Mouse (Mus musculus) bone marrow macrophage, adult 2 months (primary cell): ENCODE data around the gene Acsl5.

Experiments
- CTCF ChIP-seq: IDR thresholded peaks from 2 replicates; pipeline ENCODE4 v1.5.1; 2012; ENCODE audit warnings: low read depth, mild to moderate bottlenecking, low read length, moderate library complexity
- POLR2A ChIP-seq: IDR thresholded peaks from 2 replicates; pipeline ENCODE4 v1.6.1; 2012; ENCODE audit warnings: mild to moderate bottlenecking, low read depth, low read length, borderline replicate concordance

- TF ChIP-seq CTCF (no peak), POLR2A (no peak)
These were observed 19.6 kb upstream of the Acsl5 start for GRCm38 (mm10) chr19:55232136-55232535.
